Mouse (Mus musculus) C2C12 (cell line): ENCODE data around the gene Actb. TPM values are rescaled to one million over a fixed set of nuclear protein-coding genes. Genes with fewer than 3 reads are reported as not detected.

ENCODE experiments used
- H3K27me3 ChIP-seq: one replicate; pipeline ENCODE4 v1.6.1; 2011; ENCODE audit not compliant: control insufficient read depth, insufficient read depth, insufficient read length
- H3K36me3 ChIP-seq: one replicate; pipeline ENCODE4 v1.6.1; 2011; ENCODE audit not compliant: control insufficient read depth, insufficient read depth
- H3K4me3 ChIP-seq: one replicate; pipeline ENCODE4 v1.5.1; 2011; ENCODE audit warnings: mild to moderate bottlenecking, control low read depth; ENCODE audit not compliant: poor library complexity, insufficient read depth, severe bottlenecking
- H3K79me2 ChIP-seq: one replicate; pipeline ENCODE4 v1.6.1; 2011; ENCODE audit not compliant: control insufficient read depth, insufficient read depth
- H3K79me3 ChIP-seq: one replicate; pipeline ENCODE4 v1.6.1; 2011; ENCODE audit warnings: low read depth, control low read depth
- H3ac ChIP-seq: one replicate; pipeline ENCODE3; 2011; ENCODE audit warnings: low read depth; ENCODE audit not compliant: control insufficient read depth, insufficient read length
- CEBPB ChIP-seq: IDR thresholded peaks from one replicate; pipeline ENCODE4 v1.6.1; 2011; ENCODE audit warnings: low read depth, mild to moderate bottlenecking, control low read depth, moderate library complexity
- CTCF ChIP-seq: IDR thresholded peaks from one replicate; pipeline ENCODE4 v1.5.1; 2011; ENCODE audit not compliant: control insufficient read depth, insufficient read depth, insufficient read length
- FOSL1 ChIP-seq: IDR thresholded peaks from one replicate; pipeline ENCODE4 v1.8.0; 2011; ENCODE audit warnings: mild to moderate bottlenecking, low read length; ENCODE audit not compliant: poor library complexity, insufficient read depth, severe bottlenecking
- MAX ChIP-seq: IDR thresholded peaks from one replicate; pipeline ENCODE4 v1.6.1; 2011; ENCODE audit warnings: mild to moderate bottlenecking, control low read depth
- MYOD1 ChIP-seq: IDR thresholded peaks from one replicate; pipeline ENCODE4 v1.6.1; 2011; ENCODE audit warnings: low read depth; ENCODE audit not compliant: control insufficient read depth, insufficient read length
- MYOG ChIP-seq: IDR thresholded peaks from one replicate; pipeline ENCODE4 v1.6.1; 2011; ENCODE audit not compliant: control insufficient read depth, insufficient read length; ENCODE audit errors: extremely low read depth
- USF1 ChIP-seq: IDR thresholded peaks from one replicate; pipeline ENCODE4 v1.6.1; 2011; ENCODE audit warnings: low read depth, mild to moderate bottlenecking, control low read depth, moderate library complexity
- polyA plus RNA-seq: library from polyadenylated mRNA; unstranded; fragments of >200 nt; fragmentation: generic; extraction: Trizol; gene quantifications from one replicate; pipeline ENCODE4 v1.2.1, GENCODE M21; 2012; ENCODE audit warnings: missing spikeins

Actb gene
- polyA plus RNA-seq, 1 experiment = 6,665 TPM

GRCm38 (mm10) chr5:142926204-142926939 is 19.8 kb upstream of the Actb start:
- Histone ChIP-seq H3K36me3 (no peaks in the 10 kb centered on the region), H3K79me3 (peaks cover 17% of the 10 kb centered on the region), H3K79me2 (peaks cover 24% of the 10 kb centered on the region), H3ac (no peak overlapping the region), H3K4me3 (no peak overlapping the region), H3K27me3 (no peaks in the 10 kb centered on the region)
- TF ChIP-seq CTCF (no peak), MAX (no peak), MYOD1 (no peak), USF1 (no peak), MYOG (no peak), FOSL1 (no peak), CEBPB (no peak)

GRCm38 (mm10) chr5:142924336-142924959 is 17.9 kb upstream of the Actb start:
- H3K4me3 ChIP-seq = no peak overlapping the region
- no peaks in the 10 kb centered on the region for H3K27me3 ChIP-seq
- no peak for TF ChIP-seq MYOG
- peaks cover 4% of the 10 kb centered on the region for H3K79me2 ChIP-seq
- peaks cover 2% of the 10 kb centered on the region for H3K79me3 ChIP-seq
- H3ac ChIP-seq = no peak overlapping the region
- H3K36me3 ChIP-seq = no peaks in the 10 kb centered on the region

DNA sequence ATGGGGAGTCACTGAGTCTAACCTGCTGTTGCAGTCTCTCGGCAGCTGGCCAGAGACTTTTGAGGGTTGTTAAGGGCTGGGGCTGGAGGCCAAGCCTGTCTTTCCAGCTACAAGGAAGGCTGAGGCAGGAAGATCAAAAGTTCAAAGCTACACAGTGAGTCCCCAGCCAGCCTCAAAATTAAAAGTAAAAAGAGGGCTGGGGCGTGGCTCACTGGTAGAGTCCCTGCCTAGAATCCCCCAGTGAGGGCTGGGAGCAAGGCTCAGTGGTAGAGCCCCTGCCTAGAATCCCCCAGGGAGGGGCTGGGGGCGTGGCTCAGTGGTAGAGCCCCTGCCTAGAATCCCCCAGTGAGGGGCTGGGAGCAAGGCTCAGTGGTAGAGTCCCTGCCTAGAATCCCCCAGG is 17.2 kb upstream of the Actb start:
- no peaks in the 10 kb centered on the region for H3K79me3 ChIP-seq
- H3ac ChIP-seq = no peak overlapping the region
- TF ChIP-seq FOSL1 (no peak), MYOG (no peak), USF1 (no peak), CEBPB (no peak), MYOD1 (no peak)
- no peak overlapping the region for H3K4me3 ChIP-seq
- H3K27me3 ChIP-seq = no peaks in the 10 kb centered on the region
- H3K79me2 ChIP-seq = no peaks in the 10 kb centered on the region
- H3K36me3 ChIP-seq = no peaks in the 10 kb centered on the region

DNA sequence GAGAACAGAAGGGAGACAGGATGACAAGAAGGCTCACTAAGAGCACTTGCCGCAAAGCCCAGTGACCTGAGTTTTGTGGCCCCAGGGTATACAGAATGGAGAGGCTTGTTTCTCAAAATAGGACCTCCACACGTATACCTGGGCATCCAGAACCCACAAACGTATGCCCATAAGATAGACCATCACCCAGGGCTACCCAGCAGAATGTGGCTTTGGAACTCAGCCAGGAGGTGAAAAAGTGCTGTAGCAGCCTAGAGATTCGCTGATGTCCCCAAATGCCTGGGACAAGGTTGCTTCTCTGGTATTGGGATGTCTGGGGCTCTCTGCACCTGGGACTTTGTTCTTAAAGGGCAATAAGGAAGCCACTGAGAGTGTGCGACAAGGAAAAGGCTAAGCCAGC is 15.7 kb upstream of the Actb start:
- no peaks in the 10 kb centered on the region for H3K36me3 ChIP-seq
- H3K79me2 ChIP-seq = no peaks in the 10 kb centered on the region
- H3ac ChIP-seq = no peak overlapping the region
- H3K27me3 ChIP-seq = no peaks in the 10 kb centered on the region
- no peaks in the 10 kb centered on the region for H3K79me3 ChIP-seq
- TF ChIP-seq CTCF = no peak
- no peak for TF ChIP-seq USF1
- TF ChIP-seq MAX = no peak
- TF ChIP-seq MYOD1 = no peak
- TF ChIP-seq FOSL1 = no peak
- TF ChIP-seq MYOG = no peak
- no peak for TF ChIP-seq CEBPB
- H3K4me3 ChIP-seq = no peak overlapping the region

GRCm38 (mm10) chr5:142921074-142921459 is 14.5 kb upstream of the Actb start:
- H3K79me3 ChIP-seq = no peaks in the 10 kb centered on the region
- no peaks in the 10 kb centered on the region for H3K79me2 ChIP-seq
- no peak overlapping the region for H3ac ChIP-seq
- TF ChIP-seq CEBPB (no peak), MAX (no peak), CTCF (no peak), MYOD1 (no peak), MYOG (no peak), USF1 (no peak), FOSL1 (no peak)
- no peaks in the 10 kb centered on the region for H3K36me3 ChIP-seq
- no peak overlapping the region for H3K4me3 ChIP-seq
- H3K27me3 ChIP-seq = no peaks in the 10 kb centered on the region
